Mouse (Mus musculus): ENCODE data around the gene Myo18a. TPM values are rescaled to one million over a fixed set of nuclear protein-coding genes. Genes with fewer than 3 reads are reported as not detected.

Gene Myo18a
- total RNA-seq, 1 experiment: 33.3 TPM

DNA sequence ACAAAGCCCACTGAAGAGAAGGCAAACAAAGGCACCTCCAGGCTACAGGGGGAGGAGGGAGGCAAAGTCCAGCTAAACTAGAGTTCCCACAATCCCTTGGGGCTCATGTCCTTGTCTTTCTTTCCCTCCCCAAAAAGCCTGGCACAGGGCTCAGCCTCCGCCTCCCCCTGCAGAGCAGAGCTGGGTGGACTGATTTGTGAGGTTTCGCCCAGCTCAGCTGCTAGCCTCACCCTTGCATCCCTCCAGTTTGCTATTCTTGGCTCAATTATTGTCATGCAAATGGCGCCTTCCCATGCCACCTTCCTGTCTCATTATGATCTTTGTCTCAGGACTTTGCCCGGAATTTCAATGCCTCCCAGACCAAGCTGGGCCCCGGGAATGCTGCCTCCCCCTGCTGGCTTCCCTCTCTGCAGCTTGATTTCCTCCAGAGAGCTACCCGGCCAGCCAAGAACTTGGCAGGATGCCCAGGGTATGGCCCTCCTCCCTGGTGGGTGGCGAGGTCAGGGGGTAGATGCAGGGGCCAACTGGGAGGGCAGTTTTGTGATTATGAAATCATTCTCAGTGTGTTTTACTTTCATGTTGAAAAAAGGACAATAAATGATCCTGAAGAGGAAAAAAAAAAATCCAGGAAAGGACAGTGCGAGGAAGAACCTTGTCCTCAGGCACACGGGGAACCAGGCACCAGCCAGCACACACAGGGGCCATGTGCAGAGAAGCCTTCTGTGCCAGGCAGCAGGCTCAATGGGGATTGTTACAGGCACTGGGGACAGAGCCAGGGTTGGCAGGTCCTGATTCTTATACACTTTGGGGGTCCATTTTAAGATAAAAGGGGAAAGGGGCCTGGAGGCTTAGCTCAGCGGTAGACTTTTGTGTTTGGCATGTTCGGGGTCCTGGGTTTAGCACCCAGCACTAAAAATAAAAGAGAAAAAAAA is 131.0 kb downstream of the Myo18a start, which contains the start of gene Pipox:
Gene Pipox, minus strand, starts transcription at position 310 of the 932 bp plus-strand sequence.
- H3K9ac ChIP-seq (ENCODE audit: insufficient read depth, low read depth, low read length, poor library complexity, severe bottlenecking): peak within 1 kb of the TSS; percentile 82
- H3K9me3 ChIP-seq (ENCODE audit: control insufficient read depth, insufficient read depth, low read depth, low read length): no peaks in the 10 kb centered on the region
- peak within 1 kb of the TSS; percentile 67 to 68 for H3K4me3 ChIP-seq (ENCODE audit: insufficient read depth in 1 of 2, low read depth in 1 of 2, low read length in 2 of 2, poor library complexity in 1 of 2, severe bottlenecking in 1 of 2)
- H3K36me3 ChIP-seq (ENCODE audit: control insufficient read depth, insufficient read depth, low read length, poor library complexity, severe bottlenecking): peaks cover 3% of the 10 kb centered on the region; the same call in 1 of the 2 replicates
- H3K4me1 ChIP-seq (ENCODE audit: control insufficient read depth in 2 of 2, insufficient read depth in 2 of 2, low read length in 2 of 2, poor library complexity in 1 of 2): peaks cover 29 to 31% of the 10 kb centered on the region in 2 experiments
- in situ Hi-C loops (cut with MboI; ENCODE audit: low sequenced_read_pairs in 2 of 2, unreplicated experiment in 2 of 2): no loop called here
- TF ChIP-seq HCFC1 (IDR thresholded peaks at IDR 0.05; ENCODE audit: borderline replicate concordance, insufficient read depth, low read length) (no peak; the same call in 1 of the 2 replicates), MAFK (IDR thresholded peaks at IDR 0.05; ENCODE audit: insufficient read depth, low read depth, low read length) (no peak), ZNF384 (IDR thresholded peaks at IDR 0.05; ENCODE audit: low read depth, low read length) (peak; percentile 22; the same call in 1 of the 2 replicates), ZC3H11A (IDR thresholded peaks at IDR 0.05; ENCODE audit: borderline replicate concordance, low read depth, low read length) (no peak), CHD2 (IDR thresholded peaks at IDR 0.05; ENCODE audit: low read depth, low read length) (peak; percentile 62; the same call in 1 of the 2 replicates)
- H3K27ac ChIP-seq (ENCODE audit: insufficient read depth, low read depth, low read length, poor library complexity, severe bottlenecking): peak within 1 kb of the TSS; percentile 93
- peak; percentile 99 for DNase-seq (ENCODE audit: low read depth, low spot score)

DNA sequence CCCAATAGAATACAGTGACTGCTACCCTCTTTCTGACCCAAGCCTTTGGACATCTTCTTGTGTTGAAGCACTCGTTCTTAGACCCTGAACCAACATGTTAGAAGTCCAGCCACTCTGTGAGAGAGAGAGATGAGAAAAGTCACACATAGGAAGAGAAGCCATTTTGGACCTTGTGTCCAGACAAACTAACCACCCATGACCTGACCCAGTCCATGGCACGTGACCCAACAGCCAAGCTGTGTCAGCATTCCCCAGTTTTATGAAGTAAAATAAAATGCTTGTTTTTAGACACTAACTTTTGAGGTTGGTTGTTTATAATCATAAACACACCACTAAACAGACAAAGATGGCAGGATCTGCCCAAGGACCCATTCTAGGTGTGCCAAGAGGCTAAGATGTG is 131.9 kb downstream of the Myo18a start:
- Histone ChIP-seq H3K4me3 (ENCODE audit: insufficient read depth in 1 of 2, low read depth in 1 of 2, low read length in 2 of 2, poor library complexity in 1 of 2, severe bottlenecking in 1 of 2) (no peak overlapping the region), H3K9me3 (ENCODE audit: control insufficient read depth, insufficient read depth, low read depth, low read length) (no peaks in the 10 kb centered on the region), H3K9ac (ENCODE audit: insufficient read depth, low read depth, low read length, poor library complexity, severe bottlenecking) (no peak overlapping the region), H3K4me1 (ENCODE audit: control insufficient read depth in 2 of 2, insufficient read depth in 2 of 2, low read length in 2 of 2, poor library complexity in 1 of 2) (peaks cover 31 to 34% of the 10 kb centered on the region in 2 experiments), H3K27ac (ENCODE audit: insufficient read depth, low read depth, low read length, poor library complexity, severe bottlenecking) (no peak overlapping the region; the same call in 1 of the 2 replicates), H3K36me3 (ENCODE audit: control insufficient read depth, insufficient read depth, low read length, poor library complexity, severe bottlenecking) (peaks cover 3% of the 10 kb centered on the region; the same call in 1 of the 2 replicates)
- TF ChIP-seq ZC3H11A (IDR thresholded peaks at IDR 0.05; ENCODE audit: borderline replicate concordance, low read depth, low read length) (no peak), HCFC1 (IDR thresholded peaks at IDR 0.05; ENCODE audit: borderline replicate concordance, insufficient read depth, low read length) (no peak), CHD2 (IDR thresholded peaks at IDR 0.05; ENCODE audit: low read depth, low read length) (no peak), ZNF384 (IDR thresholded peaks at IDR 0.05; ENCODE audit: low read depth, low read length) (no peak), MAFK (IDR thresholded peaks at IDR 0.05; ENCODE audit: insufficient read depth, low read depth, low read length) (no peak)
- DNase-seq (ENCODE audit: low read depth, low spot score): no peak
- in situ Hi-C loops (cut with MboI; ENCODE audit: low sequenced_read_pairs in 2 of 2, unreplicated experiment in 2 of 2): no loop called here

DNA sequence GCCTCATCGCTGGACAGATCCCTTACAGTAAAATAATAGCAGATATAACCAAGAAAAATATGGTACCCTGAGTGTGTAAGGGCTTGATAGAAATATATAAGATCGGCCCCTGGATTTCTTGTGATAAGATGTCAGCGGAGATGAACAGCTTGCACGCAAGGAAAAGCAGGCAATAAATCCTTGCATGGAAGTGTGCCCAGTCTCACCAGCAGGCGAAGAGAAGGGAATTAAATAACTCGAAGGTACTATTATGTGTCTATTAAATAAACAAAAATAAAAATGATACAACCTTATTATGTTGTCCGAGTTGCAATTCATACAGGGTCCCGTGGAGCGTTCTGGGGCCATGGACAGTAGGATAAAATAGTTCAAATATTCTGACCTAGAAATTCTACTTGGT is 133.0 kb downstream of the Myo18a start:
- Histone ChIP-seq H3K27ac (ENCODE audit: insufficient read depth, low read depth, low read length, poor library complexity, severe bottlenecking) (no peak overlapping the region), H3K36me3 (ENCODE audit: control insufficient read depth, insufficient read depth, low read length, poor library complexity, severe bottlenecking) (no peaks in the 10 kb centered on the region; the same call in 1 of the 2 replicates), H3K9ac (ENCODE audit: insufficient read depth, low read depth, low read length, poor library complexity, severe bottlenecking) (no peak overlapping the region), H3K9me3 (ENCODE audit: control insufficient read depth, insufficient read depth, low read depth, low read length) (no peaks in the 10 kb centered on the region), H3K4me3 (ENCODE audit: insufficient read depth in 1 of 2, low read depth in 1 of 2, low read length in 2 of 2, poor library complexity in 1 of 2, severe bottlenecking in 1 of 2) (no peak overlapping the region), H3K4me1 (ENCODE audit: control insufficient read depth in 2 of 2, insufficient read depth in 2 of 2, low read length in 2 of 2, poor library complexity in 1 of 2) (peaks cover 25 to 33% of the 10 kb centered on the region in 2 experiments)
- in situ Hi-C loops (cut with MboI; ENCODE audit: low sequenced_read_pairs in 2 of 2, unreplicated experiment in 2 of 2): no loop called here
- DNase-seq (ENCODE audit: low read depth, low spot score): no peak
- TF ChIP-seq ZNF384 (IDR thresholded peaks at IDR 0.05; ENCODE audit: low read depth, low read length) (no peak), CHD2 (IDR thresholded peaks at IDR 0.05; ENCODE audit: low read depth, low read length) (no peak), ZC3H11A (IDR thresholded peaks at IDR 0.05; ENCODE audit: borderline replicate concordance, low read depth, low read length) (no peak), HCFC1 (IDR thresholded peaks at IDR 0.05; ENCODE audit: borderline replicate concordance, insufficient read depth, low read length) (no peak), MAFK (IDR thresholded peaks at IDR 0.05; ENCODE audit: insufficient read depth, low read depth, low read length) (no peak)

DNA sequence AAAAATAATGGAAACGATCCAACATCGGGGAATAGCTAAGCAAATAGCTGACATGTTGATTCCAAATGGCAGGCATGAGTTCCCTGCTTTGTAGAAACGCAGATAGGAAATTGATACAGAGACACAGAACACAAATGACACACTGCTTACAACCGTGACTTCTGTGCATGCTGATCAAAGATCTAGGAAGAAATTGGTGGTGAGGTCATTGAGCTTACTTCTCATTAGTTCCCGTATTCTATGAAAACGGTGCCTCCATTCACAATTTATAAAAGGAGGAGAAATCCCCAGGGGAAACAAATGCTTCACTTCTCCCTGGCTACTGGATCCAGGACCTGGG is 133.4 kb downstream of the Myo18a start:
- TF ChIP-seq HCFC1 (IDR thresholded peaks at IDR 0.05; ENCODE audit: borderline replicate concordance, insufficient read depth, low read length): no peak
- no peak for TF ChIP-seq ZNF384 (IDR thresholded peaks at IDR 0.05; ENCODE audit: low read depth, low read length)
- Histone ChIP-seq H3K36me3 (ENCODE audit: control insufficient read depth, insufficient read depth, low read length, poor library complexity, severe bottlenecking) (no peaks in the 10 kb centered on the region; the same call in 1 of the 2 replicates), H3K9ac (ENCODE audit: insufficient read depth, low read depth, low read length, poor library complexity, severe bottlenecking) (peak overlapping the region; percentile 69; the same call in 1 of the 2 replicates), H3K27ac (ENCODE audit: insufficient read depth, low read depth, low read length, poor library complexity, severe bottlenecking) (no peak overlapping the region), H3K4me3 (ENCODE audit: insufficient read depth in 1 of 2, low read depth in 1 of 2, low read length in 2 of 2, poor library complexity in 1 of 2, severe bottlenecking in 1 of 2) (peak overlapping the region in 1 of 2 experiments; percentile 43; a peak in 1 of 4 replicates), H3K4me1 (ENCODE audit: control insufficient read depth in 2 of 2, insufficient read depth in 2 of 2, low read length in 2 of 2, poor library complexity in 1 of 2) (peaks cover 25 to 34% of the 10 kb centered on the region in 2 experiments), H3K9me3 (ENCODE audit: control insufficient read depth, insufficient read depth, low read depth, low read length) (no peaks in the 10 kb centered on the region)
- no peak for DNase-seq (ENCODE audit: low read depth, low spot score)
- in situ Hi-C loops (cut with MboI; ENCODE audit: low sequenced_read_pairs in 2 of 2, unreplicated experiment in 2 of 2): no loop called here

Measured in ES-E14 (cell line).